Mouse (Mus musculus): Measurements from ENCODE around the gene Slc44a5.
"Not testable (repeated sequence)": the region's sequence is repeated elsewhere in the genome, so short reads cannot be mapped to it uniquely, and the experiment has no call there.

Slc44a5 gene

DNA sequence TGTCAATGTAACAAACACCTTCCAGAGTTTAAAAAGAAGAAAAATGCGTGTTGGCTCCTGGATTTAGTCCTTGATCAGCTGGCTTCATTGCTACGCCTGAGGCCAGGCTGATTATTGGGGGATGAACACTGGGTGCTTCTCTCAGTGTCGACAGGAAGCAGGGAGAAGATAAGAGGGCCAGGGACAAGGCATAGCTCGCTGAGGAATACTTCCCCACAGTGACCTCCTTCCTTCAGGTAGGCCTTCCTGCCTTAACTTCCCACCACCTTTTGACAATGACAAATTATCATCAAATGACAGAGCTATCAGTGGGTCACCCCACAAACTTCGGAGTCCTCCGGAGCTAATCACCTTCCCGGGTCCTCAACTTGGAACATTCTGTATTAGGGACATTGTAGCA is 242.1 kb downstream of the Slc44a5 start:
- no peak for DNase-seq (ENCODE audit: low spot score in 2 of 2)

DNA sequence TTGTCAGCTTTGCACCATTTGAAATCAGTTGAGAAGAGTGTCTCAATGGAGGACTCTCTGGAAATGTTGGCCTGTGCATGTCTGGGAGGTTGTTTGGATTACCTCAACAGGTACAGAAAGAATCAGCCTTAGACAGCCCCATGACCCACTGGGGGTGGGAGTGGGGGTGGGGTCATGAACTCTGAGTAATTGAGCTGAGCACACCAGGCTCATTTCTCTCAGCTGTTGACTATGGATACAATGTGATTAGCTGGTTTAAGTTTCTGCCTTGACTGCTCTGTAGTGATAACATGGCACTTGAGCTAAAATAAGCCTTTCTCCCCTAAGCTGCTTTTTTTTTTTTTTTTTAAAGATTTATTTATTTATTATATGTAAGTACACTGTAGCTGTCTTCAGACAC is 242.5 kb downstream of the Slc44a5 start:
- no peak for DNase-seq (ENCODE audit: low spot score in 2 of 2)

DNA sequence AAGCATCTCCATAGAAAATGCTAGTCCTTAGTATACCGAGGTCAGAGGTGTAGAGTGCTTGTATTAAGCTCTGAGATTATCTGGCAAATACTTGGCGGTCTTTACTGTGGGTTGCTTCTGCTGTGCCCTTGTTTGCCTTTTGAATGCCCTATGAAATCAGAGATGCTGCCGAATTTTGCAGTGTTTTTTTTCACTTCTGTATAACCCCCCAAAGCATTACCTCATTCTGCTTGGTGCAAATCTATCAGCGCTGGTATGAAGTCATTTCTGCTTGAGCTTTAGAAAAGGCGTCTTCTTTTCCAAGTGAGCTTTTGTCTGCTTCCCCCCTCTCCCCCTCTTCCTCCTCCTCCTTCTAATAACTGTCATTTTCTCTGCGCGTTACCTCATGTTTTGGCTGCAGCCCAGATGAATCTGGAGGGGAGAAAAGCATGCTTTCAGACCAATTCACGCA is 248.9 kb downstream of the Slc44a5 start:
- DNase-seq (ENCODE audit: low spot score in 2 of 2) = no peak

DNA sequence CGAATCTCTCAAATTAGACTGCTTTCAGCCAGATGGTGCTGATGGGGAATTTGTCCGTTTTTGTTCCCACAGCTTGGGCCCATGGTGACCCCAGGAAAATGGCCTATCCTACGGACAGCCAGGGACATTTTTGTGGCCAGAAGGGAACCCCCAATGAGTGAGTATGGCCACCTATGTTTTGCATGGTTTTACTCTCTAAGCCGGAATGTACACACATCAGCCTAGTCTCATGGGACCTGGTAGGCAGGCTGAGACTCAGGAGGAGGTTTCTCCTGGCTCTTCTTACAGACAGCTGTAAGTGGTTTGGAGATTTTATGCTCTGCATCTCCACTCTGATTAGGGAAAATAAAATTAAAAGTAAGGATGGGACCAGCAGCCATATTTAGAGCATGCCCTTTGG is 249.5 kb downstream of the Slc44a5 start:
- no peak for DNase-seq (ENCODE audit: low spot score in 2 of 2)

DNA sequence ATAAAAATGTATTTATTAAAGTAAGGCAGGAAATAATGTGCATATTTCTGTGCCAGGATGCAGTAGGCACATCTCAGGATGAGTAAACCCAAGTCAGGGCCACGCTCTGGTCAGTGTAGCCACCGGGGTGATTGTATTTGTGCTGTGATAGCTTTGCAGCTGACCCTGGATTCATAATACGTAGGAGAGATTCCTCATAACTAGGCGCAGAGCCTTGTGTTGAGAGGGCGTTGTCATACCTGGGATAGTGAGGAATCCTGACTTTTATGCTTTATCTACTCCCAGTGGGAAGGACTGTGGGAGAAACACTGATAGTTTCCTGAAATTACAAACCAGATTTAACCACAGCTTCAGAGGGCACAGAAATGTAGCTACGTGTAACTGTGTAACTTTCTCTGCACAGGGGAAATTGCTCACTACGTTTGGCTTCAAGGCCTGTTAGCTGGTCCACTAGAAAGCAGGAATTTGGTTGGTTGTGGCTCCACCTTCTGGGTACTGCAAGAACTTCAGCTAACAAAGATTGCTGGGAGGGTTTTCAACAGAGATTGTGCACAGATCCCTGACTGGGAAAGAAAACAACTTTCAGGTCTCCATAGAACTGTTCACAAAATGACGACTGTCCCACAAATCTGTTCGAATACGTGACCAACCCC is 253.0 kb downstream of the Slc44a5 start:
- DNase-seq (ENCODE audit: low spot score in 2 of 2) = peak; percentile 67 to 77

- no peak for DNase-seq (ENCODE audit: low spot score in 2 of 2)
These were observed 271.7 kb downstream of the Slc44a5 start for GRCm38 (mm10) chr3:154244932-154245331.

DNA sequence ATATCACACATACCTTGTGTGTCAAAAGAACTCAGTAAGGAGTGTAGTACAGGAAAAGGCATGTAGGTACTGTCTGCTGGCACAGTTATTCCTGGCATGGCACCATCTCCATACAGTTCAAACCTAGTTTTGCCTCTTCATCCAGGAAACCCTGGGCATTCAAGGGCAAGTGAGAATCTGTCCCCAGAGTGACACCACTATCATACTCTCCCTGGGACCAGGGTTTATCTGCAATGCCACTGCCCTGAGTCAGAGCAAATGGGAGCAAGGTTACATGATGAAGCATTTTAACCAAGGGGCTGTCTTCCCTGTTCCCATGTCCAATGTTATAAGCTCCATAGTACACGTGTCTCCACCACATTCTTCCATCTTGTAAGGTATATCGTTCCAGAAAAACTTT is 278.2 kb downstream of the Slc44a5 start:
- DNase-seq (ENCODE audit: low spot score in 2 of 2) = no peak

- no peak for DNase-seq (ENCODE audit: low spot score in 2 of 2)
These were observed 279.0 kb downstream of the Slc44a5 start for GRCm38 (mm10) chr3:154252219-154252618.

DNA sequence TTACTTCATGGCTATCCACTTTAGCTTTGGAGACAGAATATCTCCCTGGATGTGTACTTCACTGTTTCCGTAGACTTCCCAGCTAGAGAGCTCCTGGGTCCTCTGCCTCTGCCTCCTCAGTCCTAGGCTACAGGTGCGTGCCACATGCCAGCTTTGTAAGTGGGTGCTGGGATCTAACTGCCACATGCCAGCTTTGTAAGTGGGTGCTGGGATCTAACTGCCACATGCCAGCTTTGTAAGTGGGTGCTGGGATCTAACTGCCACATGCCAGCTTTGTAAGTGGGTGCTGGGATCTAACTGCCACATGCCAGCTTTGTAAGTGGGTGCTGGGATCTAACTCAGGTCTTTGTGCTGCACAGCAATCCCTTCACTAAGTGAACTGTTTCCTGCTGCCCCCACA is 281.0 kb downstream of the Slc44a5 start:
- not testable (repeated sequence) for DNase-seq (ENCODE audit: low spot score in 2 of 2)

GRCm38 (mm10) chr3:154257312-154257711 is 284.1 kb downstream of the Slc44a5 start:
- DNase-seq (ENCODE audit: low spot score in 2 of 2) = no peak

DNA sequence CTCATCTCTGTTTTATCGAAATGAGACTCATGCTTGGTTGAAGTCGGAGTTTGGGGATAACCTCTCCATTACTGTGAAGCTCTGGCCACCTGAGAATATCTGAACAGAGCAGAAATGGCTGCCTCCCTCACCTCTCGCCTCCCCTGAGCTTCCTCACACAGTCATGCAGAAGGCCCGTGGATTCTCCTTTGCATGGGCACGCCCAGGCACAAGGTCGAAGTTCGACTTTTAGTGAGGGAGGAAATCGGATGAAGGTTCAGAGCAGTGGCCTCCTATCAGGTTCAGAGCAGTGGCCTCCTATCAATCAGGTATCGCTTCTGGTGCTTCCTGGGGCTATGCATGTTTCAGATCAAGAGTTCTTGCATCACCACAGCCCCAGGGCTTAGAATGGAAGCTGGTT is 295.1 kb downstream of the Slc44a5 start:
- no peak for DNase-seq (ENCODE audit: low spot score in 2 of 2)

DNA sequence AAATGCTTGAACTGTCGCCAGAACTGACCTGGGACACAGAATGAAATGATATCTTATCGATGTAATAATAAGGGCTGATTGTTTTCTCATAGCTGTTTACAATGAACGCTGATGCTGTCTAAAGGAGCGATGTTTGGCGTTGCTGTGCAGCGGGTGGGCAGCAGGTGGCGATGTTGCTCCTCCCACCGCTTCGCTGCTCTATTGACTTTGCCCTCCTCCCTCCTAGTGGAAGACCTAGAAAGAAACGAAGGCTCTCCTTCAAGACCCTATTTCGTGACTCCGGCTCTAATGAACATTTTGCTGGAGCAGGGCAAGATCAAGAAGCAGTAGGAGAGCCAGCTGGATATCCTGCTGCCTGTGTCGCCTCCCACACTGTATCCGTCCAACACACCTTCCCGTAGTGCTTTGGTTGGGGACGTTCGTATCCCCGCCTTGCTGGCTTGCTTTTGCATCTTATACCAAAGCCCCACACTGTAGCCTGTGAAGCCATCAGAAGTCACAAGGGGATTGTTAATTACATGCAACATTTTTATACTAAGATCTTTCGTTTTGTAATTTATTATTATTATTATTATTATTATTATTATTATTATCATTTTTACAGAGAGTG is 296.6 kb downstream of the Slc44a5 start:
- peak; percentile 74 to 83 for DNase-seq (ENCODE audit: low spot score in 2 of 2)

GRCm38 (mm10) chr3:154274681-154275080 is 301.4 kb downstream of the Slc44a5 start:
- DNase-seq (ENCODE audit: low spot score in 2 of 2) = no peak

DNA sequence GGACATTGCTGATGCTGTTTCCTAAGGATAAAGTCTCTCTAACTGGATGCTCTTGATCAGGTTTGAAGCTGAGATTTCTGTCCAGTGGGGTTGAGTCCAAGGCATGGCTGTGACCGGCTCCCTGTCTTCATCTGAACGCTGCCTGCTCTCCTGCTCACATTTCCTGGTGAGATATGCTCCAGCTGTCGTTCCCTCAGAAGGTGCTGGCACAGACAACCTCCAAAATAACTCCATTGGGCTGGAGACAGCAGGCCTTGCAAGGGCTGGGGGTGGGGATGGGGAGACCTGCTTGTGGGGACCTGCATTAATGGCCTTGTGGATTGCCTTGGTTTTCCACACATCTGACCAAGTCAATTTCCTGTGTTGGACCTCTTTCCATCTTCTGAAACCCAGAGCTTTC is 311.0 kb downstream of the Slc44a5 start:
- DNase-seq (ENCODE audit: low spot score in 2 of 2) = no peak

GRCm38 (mm10) chr3:154285351-154285750 is 312.1 kb downstream of the Slc44a5 start:
- no peak for DNase-seq (ENCODE audit: low spot score in 2 of 2)

DNA sequence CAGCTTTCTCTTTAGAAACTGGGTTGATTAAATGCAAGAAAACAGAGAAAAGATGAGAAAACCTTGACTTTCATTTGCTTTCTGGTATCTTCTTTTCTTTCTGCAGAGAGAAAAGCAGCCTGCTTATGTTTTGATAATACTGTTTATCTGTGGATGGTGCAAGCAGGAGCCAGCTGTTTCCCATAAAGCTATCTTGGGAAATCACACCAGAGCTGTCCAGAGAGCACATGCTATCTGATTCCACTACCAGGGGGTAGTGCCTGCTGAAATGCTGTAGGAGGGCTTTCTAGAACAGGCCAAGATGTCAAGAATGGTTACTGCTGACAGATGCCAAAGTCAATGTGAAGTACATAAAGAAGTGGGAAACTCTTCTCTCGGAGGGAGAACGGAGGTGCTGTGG is 314.0 kb downstream of the Slc44a5 start:
- DNase-seq (ENCODE audit: low spot score in 2 of 2) = no peak

DNA sequence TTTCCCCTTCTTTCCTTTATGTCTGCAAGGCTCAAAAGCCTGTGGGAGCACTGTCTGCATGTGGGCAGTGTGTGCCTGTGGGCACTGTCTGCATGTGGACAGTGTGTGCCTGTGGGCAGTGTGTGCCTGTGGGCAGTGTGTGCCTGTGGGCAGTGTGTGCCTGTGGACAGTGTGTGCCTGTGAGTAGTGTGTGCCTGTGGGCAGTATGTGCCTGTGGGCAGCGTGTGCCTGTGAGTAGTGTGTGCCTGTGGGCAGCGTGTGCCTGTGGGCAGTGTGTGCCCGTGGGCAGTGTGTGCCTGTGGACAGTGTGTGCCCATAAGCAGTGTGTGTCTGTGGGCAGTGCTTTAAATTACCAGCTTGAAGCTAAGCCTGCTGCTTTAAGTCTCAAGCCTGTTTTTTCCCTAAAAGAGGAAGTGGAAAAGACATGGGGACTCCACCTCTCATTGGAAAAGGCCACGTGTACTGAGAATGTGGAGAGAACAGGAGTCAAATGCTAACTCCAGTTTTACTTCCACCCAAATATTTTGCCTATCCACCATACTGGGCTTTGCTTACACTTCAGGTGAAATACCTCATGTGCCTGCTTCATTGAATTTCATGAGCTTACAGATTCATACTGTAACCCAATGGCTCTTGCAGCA is 315.3 kb downstream of the Slc44a5 start:
- DNase-seq (ENCODE audit: low spot score in 2 of 2) = no peak

GRCm38 (mm10) chr3:154290351-154290750 is 317.1 kb downstream of the Slc44a5 start:
- no peak for DNase-seq (ENCODE audit: low spot score in 2 of 2)

GRCm38 (mm10) chr3:154292126-154292525 is 318.9 kb downstream of the Slc44a5 start:
- no peak for DNase-seq (ENCODE audit: low spot score in 2 of 2)

- DNase-seq (ENCODE audit: low spot score in 2 of 2) = no peak
These were observed 320.7 kb downstream of the Slc44a5 start for GRCm38 (mm10) chr3:154293839-154294490.

DNA sequence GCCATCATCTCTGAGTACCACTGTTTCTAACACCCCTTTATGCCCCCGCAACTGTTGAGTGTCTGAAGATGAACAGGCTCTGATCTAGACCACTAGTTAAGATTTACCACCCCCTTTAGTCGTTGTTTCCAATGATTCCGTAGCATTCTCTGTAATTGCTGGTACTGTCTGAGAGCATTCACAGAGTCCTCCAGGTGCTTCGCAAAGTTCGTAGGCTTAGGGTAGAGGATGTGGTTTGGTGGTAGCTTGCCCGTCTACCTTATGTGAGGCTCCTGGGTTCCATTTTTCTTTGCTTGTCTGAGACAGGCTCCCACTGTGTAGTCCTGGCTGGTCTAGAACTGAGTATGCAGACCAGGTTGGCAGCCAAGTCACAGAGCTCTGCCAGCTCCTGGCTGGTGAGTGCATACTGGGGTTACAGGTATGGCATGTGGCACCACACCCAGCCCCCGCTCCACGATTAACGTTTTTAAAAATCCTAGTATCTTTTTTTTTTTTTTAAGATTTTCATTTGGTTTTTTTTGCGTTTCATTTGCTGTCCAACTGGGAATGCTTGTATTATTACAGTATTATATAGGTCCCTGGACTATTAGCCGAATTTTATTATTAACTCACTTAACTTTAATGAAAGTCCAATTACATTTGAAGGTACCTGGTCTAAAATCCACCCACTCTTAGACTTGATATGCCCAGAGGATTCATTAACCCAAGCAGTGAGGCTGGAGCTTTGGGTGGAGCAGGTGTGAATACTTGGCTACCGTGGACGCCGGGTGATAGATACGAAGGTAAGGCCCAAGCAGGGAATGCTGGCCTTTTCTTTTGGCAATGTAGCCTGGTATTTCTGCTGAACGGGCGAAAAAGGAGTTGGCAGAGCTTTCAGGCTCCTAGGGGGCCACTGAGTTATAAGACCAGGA is 321.9 kb downstream of the Slc44a5 start:
- no peak for DNase-seq (ENCODE audit: low spot score in 2 of 2)

DNA sequence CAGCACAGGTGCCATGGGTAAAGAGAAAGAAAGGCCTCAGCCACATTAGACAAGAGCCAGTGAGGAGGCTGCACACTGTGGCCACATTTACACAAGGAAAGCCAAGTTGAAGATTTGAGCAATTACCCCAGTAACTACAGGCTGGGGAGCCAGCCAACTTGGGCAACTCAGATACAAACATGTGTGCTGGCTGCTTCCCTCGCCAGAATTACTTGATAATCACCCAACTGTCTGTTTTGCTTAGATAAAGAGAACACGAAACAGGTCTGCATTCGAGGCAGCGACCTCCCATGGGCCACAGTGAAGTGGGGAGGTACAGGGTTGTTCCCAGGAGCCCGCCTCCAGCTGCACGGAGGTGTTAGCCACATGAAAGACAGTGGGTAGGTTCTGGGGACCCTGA is 324.3 kb downstream of the Slc44a5 start:
- DNase-seq (ENCODE audit: low spot score in 2 of 2) = no peak
